Mouse (Mus musculus): ENCODE measurements around the gene Duoxa1. TPM values are rescaled to one million over a fixed set of nuclear protein-coding genes. Genes with fewer than 3 reads are reported as not detected.

The Duoxa1 gene
- polyA plus RNA-seq, 1 experiment: 0.28 TPM

DNA sequence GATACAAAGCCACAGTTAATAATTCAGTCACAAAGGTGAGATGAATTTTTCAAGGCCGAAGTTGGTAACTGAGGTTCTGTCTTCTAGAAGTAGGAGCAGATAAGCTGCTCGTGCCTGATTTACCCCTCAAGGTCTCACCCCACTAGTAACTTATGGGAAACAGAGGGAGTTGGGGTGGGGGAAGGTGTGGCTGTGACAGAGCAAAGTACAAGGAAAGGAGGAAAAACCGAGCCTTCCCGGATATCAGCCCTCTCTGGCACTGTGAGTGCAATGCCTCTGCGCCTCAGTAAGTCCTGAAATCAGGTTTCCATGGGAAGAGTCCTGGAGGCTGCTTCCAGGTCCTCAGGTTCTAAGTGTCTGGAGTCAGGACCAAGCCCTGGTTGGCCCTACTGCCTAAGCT is 52.8 kb downstream of the Duoxa1 start:
- no peaks in the 10 kb centered on the region for H3K4me1 ChIP-seq (ENCODE audit: control insufficient read depth, insufficient read depth, low read length)
- H3K36me3 ChIP-seq (ENCODE audit: control insufficient read depth, insufficient read depth, low read length): peaks cover 18% of the 10 kb centered on the region
- WGBS: 73% methylated on average over 5 of the region's 5 CpGs
- no peak overlapping the region for H3K4me3 ChIP-seq (ENCODE audit: insufficient read depth, low read depth, low read length)
- H3K27me3 ChIP-seq (replicated peaks; ENCODE audit: control insufficient read depth, insufficient read depth, low read length): no peaks in the 10 kb centered on the region
- no peak for DNase-seq
- H3K27ac ChIP-seq (ENCODE audit: insufficient read depth, low read depth, low read length): no peak overlapping the region
- no peak for TF ChIP-seq POLR2A (IDR thresholded peaks at IDR 0.05; ENCODE audit: low read depth, low read length)
- no peak for TF ChIP-seq CTCF (conservative IDR thresholded peaks at IDR 0.05; ENCODE audit: insufficient read depth, insufficient read length, low read depth, low read length)

GRCm38 (mm10) chr2:122255997-122256396 is 57.5 kb downstream of the Duoxa1 start:
- H3K4me3 ChIP-seq (ENCODE audit: insufficient read depth, low read depth, low read length): no peak overlapping the region
- no peak for DNase-seq
- H3K27ac ChIP-seq (ENCODE audit: insufficient read depth, low read depth, low read length): no peak overlapping the region
- peaks cover 23% of the 10 kb centered on the region for H3K36me3 ChIP-seq (ENCODE audit: control insufficient read depth, insufficient read depth, low read length)
- no peaks in the 10 kb centered on the region for H3K4me1 ChIP-seq (ENCODE audit: control insufficient read depth, insufficient read depth, low read length)
- WGBS: 92% methylated on average over 5 of the region's 5 CpGs
- no peaks in the 10 kb centered on the region for H3K27me3 ChIP-seq (replicated peaks; ENCODE audit: control insufficient read depth, insufficient read depth, low read length)
- TF ChIP-seq POLR2A (IDR thresholded peaks at IDR 0.05; ENCODE audit: low read depth, low read length): no peak

Other genes starting within 250 kb of the Duoxa1 start
- 6.6 and 7.4 TPM in 2 replicates for gene Spg11, start 195.3 kb downstream of the Duoxa1 start, polyA plus RNA-seq (2012; rRNA removed)
- gene B2m, start 166.0 kb downstream of the Duoxa1 start, polyA plus RNA-seq (2012; rRNA removed): 577 and 854 TPM in 2 replicates
- 0.12 TPM in 1 of 2 replicates, not detected in the other for gene Trim69, start 153.0 kb downstream of the Duoxa1 start, polyA plus RNA-seq (2012; rRNA removed)
- gene Patl2, start 127.5 kb downstream of the Duoxa1 start, polyA plus RNA-seq (2012; rRNA removed): 0.04 TPM in 1 of 2 replicates, not detected in the other
- gene Terb2, start 127.5 kb downstream of the Duoxa1 start, polyA plus RNA-seq (2012; rRNA removed): not detected in 2 replicates
- gene Sord, start 79.0 kb downstream of the Duoxa1 start, polyA plus RNA-seq (2012; rRNA removed): 566 and 646 TPM in 2 replicates
- gene Duox2, start 15.3 kb downstream of the Duoxa1 start, polyA plus RNA-seq (2012; rRNA removed): 0.05 and 0.17 TPM in 2 replicates
- 0.20 TPM in 1 of 2 replicates, not detected in the other for gene Duoxa2, start 14.8 kb downstream of the Duoxa1 start, polyA plus RNA-seq (2012; rRNA removed)
- gene Duox1, start 1.9 kb upstream of the Duoxa1 start, polyA plus RNA-seq (2012; rRNA removed): 0.20 and 0.31 TPM in 2 replicates
- gene Shf, start 55.4 kb upstream of the Duoxa1 start, polyA plus RNA-seq (2012; rRNA removed): 14.7 and 16.2 TPM in 2 replicates
- gene Slc28a2, start 112.7 kb upstream of the Duoxa1 start, polyA plus RNA-seq (2012; rRNA removed): 0.69 and 2.0 TPM in 2 replicates
- 0.07 and 0.20 TPM in 2 replicates for gene Gm14085, start 171.2 kb upstream of the Duoxa1 start, polyA plus RNA-seq (2012; rRNA removed)